Mouse (Mus musculus): ENCODE data around the gene Dbn1.

Dbn1 gene

GRCm38 (mm10) chr13:55487578-55488498 lies at the start of gene Dbn1:
Gene Dbn1 (minus strand): TSS chr13:55488111.
- in situ Hi-C loops (cut with MboI): no loop called here

DNA sequence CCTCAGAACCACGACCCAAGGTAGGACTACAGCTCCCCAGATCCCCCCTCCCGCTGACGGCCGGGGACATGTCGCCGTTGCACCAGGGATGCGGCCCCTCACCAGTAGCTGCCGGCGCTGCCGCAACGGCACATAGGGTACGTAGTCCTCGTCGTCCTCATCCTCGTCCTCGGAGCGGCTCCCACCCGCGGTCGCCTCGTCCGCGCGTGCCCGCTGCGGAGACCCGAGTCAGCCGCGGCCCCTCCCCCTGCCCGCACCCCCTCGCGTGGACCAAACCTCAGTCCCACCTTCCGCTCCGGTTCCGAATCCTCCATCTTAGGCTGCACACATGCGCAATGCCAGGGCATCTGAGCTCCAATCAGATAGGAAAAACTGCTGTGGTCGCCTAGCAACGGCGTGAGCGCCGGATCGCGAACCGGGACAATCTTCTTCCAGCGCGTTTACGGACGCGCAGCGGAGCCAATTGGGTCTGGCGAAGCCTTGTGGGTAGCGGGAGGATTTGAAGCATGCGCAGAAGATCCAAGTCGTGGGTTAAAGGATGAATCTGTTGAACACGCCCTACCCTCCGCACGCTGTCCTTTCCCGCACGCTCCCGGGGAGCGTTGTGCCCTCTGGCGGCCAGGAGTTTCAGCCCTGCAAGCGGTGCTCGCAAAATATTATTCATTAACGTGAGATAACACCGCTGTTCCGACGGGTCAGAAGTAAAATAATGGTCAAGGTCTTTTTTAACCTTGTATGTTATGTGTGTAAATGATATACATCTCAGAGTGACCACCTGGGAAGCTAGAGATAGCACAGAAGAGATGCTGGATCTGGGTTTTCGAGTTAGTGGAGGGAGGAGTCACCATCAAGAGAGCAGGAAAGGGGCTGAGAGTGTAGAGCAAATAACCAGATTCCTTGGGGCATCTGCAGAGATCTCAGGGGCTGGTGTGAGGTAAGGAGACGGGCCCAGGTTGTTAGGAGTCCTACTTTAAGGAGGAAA lies 48.6 kb upstream of the Dbn1 start, which contains the start of gene Ddx41:
Ddx41 (minus strand) TSS at position 465 of the 982 bp plus-strand sequence.
- in situ Hi-C loops (cut with MboI): no loop called here

GRCm38 (mm10) chr13:55535796-55536193 lies 47.9 kb upstream of the Dbn1 start:
- in situ Hi-C loops (cut with MboI): no loop called here

DNA sequence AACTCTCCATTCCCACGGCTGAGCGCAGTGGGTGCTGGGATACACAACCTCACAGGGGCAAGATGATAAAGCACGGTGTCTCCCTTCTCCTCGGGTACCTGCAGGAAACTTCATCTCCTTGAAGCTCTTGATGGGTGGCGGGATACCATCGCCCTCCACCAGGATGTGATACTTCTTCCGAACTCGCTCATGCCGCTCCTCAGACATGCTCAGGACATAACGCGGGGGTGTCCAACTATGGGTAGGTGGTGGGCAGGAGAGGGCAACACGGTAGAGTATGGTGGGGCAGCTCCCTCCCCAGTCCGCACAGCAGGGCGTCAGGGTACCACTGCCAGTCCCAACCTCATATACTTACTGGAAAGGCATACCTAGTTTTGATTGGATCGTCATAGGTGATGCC lies 47.3 kb upstream of the Dbn1 start:
- in situ Hi-C loops (cut with MboI): no loop called here

GRCm38 (mm10) chr13:55529198-55529915 lies 41.4 kb upstream of the Dbn1 start, which contains the start of gene Dok3:
Gene Dok3 (minus strand): TSS chr13:55529296.
- in situ Hi-C loops (cut with MboI): no loop called here

DNA sequence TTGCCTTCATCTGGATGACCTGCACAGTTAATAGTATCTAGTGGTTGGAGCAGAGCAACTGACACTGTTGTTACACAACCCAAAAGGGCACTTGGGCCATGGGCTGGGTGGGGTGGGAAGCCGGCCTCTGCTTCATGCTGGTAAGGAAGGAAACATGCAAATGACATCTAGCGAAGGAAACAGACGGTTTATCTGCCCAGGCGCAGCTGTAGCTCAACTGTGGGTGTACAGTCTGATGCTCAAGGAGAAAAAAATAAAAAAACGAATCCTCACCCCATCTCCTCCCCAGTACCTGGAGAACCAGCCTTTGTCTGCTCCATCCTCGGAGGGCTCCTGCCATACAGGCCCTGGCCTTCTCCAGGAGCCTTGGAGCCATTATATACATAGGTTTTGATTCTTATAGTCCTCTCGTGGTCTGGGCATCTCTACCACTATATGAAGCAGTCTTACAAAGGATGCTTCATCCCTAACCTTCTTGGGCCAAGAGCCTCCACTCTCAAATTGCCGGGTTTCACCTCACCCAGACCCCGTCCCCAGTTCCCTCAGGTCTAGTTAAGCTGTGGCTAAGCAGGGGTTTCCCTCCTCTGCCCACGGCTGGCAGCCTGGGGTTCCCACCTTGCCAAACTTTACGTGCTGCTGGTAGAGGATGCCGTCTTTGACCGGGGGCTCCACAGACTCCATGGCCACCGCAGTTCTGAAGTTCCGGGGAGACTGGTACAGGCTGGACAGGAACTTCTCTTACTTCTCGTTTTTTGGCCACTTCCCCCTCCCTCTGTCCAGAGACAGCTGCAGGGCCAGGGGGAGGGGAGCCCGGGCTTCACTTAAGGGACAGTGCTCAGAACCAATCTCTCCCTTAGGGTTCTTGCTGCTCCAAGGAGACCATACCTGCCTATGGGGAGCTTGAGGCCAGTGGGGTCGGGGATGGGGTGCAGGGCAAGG lies 40.2 kb upstream of the Dbn1 start:
- in situ Hi-C loops (cut with MboI): no loop called here

DNA sequence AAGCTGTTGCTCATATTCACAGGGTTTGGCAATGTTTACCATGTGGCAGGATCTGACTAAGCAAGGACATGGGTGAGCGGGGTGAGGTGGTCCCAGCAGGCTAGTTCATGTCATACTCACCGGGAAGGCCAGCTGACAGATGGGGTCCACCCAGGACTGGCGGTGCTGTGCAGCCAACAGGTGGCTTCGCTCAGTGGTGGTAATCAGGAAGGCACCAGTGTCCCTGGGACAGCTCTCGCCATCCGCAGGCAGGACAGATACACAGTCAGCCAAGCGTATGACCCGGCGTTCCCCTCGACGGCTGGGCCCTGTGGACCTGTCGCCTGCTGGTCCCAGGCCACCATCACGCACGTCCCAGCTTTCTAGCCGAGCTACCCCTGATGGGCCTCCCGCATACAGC lies 39.3 kb upstream of the Dbn1 start:
- in situ Hi-C loops (cut with MboI): no loop called here

DNA sequence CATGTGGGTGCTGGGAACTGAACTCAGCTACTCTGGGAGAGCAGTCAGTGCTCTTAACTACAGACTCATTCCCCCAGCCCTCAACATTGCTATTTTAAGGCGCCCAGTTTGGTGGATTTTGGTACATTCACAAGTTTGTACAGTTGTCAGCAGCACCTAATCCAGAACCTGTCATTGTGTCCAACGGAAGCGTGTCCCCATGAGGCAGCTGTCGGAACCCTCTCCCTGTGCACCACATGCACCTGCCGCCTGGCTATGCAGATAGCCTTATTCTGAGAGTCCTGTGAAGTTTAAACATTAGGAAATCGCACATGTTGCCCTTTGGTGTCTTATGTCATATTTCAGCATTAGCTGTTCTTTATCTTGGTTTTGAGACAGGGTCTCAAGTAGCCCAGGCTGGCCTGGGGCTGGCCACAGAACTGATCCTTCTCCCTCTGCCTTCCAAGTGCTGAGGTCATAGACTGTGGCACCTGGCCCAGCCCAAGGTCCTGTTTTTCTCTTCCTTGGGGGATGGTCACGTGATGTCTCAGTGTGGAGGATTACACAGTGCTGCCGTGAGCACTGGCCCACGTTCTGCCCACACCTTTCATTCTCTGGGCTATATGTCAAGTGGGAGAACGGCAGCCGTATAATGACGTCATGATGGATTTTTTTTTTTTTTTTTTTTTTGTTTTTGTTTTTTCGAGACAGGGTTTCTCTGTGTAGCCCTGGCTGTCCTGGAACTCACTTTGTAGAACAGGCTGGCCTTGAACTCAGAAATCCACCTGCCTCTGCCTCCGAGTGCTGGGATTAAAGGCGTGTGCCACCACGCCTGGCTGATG lies 38.0 kb upstream of the Dbn1 start:
- in situ Hi-C loops (cut with MboI): no loop called here

DNA sequence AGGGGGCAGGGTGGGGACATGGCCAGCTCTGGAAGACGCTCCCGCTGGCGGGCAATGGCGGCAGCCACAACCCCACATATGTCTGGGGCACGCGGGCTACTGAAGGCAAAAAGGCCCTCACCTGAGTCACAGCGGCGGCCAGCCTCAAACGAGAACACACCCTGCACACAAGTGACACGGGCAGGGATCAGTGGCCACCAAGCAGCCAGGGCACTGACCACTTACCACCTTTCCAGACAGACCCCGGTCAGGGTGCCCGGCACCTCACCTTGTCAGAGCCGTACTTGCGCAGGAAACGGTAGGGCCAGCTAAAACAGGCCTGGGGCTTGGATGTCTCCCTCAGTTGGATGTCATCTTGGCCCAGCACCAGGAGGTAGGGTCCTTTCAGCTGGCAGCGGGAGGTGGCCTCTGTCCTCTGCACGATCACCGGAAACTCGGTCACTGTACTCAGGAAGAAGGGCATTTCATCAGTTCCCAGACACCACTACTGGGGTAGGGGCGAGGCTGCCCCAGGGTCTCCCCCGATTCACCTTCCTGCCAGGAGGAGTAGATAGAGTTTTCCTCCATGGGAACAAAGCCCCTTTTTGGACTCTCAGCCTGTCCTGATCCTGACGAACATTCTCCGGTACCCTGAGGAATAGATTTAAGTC lies 36.2 kb upstream of the Dbn1 start:
- in situ Hi-C loops (cut with MboI): loop anchor here (5.0 kb wide), 1 partner anchor 117 kb away; no protein-coding TSS in a partner anchor

DNA sequence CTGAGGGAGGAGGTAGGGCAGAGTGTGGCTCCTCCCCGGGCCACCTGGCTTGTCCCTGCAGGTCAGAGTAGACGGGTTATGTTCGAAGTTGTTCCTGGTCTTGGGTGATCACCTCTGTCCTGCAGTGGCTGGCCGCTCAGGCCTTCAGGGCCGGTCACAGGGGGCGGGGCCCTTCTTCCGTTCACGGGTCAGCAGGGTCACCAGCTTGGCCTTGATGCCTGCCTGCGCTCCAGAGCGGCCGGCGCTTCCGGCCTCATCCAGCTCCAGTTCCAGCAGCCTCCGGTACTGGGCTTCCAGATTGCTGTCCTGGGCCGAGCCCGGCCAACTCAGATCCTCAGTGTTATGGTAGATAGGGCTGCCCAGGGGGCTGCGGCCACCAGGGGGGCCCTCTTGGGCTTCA lies 35.4 kb upstream of the Dbn1 start:
- in situ Hi-C loops (cut with MboI): loop anchor here (5.0 kb wide), 1 partner anchor 116 kb away; no protein-coding TSS in a partner anchor

GRCm38 (mm10) chr13:55522730-55523129 lies 34.8 kb upstream of the Dbn1 start:
- in situ Hi-C loops (cut with MboI): loop anchor here (5.0 kb wide), 1 partner anchor 115 kb away; no protein-coding TSS in a partner anchor

GRCm38 (mm10) chr13:55519606-55520005 lies 31.7 kb upstream of the Dbn1 start:
- in situ Hi-C loops (cut with MboI): loop anchor here (5.0 kb wide), 1 partner anchor 112 kb away; no protein-coding TSS in a partner anchor

GRCm38 (mm10) chr13:55516955-55517354 lies 29.0 kb upstream of the Dbn1 start:
- in situ Hi-C loops (cut with MboI): no loop called here

- in situ Hi-C loops (cut with MboI): no loop called here
Measured at GRCm38 (mm10) chr13:55513828-55514227, 25.9 kb upstream of the Dbn1 start.

DNA sequence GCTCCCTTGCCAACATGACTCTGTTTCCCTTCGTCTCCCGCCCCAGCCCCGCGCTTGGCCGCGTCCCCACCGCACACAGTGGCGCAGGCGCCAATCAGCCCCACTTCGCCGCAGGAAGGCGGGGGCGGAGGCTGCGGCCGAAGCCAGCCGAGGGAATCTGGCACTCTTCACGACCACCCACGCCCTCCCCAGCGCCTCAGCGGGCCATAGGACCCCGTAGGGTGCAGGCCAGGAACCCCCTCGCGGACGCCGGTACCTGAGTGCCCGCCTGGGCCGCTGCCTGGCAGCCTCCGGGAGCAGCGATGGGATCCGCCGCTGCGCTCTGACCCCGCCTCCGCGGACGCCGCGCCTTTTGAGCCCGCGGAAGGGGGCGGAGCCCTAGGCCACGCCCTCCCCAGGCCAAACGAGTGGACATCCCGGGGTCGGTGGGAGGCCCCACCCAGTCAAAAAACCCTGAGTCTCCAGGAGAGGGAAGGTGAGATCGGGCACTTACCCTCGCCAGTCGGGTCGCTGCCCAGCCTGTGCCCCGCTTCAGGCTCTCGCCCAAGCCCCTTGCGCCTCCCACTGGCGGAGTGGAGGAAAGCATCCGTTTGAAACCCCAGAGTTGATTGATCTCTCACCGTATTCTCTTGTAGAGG lies 25.3 kb upstream of the Dbn1 start, which contains the start of gene Pdlim7:
Pdlim7 (minus strand) TSS at position 566 of the 638 bp plus-strand sequence.
- in situ Hi-C loops (cut with MboI): no loop called here

- in situ Hi-C loops (cut with MboI): no loop called here
Measured at GRCm38 (mm10) chr13:55512379-55513031, 24.6 kb upstream of the Dbn1 start.

DNA sequence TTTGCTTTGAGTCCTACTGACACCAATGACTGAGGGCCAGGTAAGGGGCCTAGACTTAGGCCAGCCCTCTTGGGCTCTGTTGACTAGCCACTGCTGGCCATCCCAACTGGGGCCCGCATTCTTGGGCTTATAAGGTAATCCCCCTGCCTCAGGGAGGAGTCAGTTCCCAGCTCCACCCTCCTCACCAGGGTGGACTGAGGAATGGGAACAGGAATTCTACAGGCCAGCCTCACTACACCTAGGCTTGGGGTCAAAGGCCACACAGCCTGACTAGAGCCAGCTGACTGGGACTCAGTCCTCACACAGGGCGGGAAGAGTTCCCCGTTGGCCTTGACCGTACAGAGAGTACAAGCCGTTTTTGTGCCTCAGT lies 23.6 kb upstream of the Dbn1 start:
- in situ Hi-C loops (cut with MboI): no loop called here
